Mouse (Mus musculus) bone marrow macrophage, adult 2 months (primary cell): ENCODE data around the gene Cdkl3. TPM values are rescaled to one million over a fixed set of nuclear protein-coding genes. Genes with fewer than 3 reads are reported as not detected.

ENCODE experiments used
- H3K27ac ChIP-seq: 2 replicates; pipeline ENCODE4 v1.5.1; 2012; ENCODE audit warnings: low read depth, low read length; ENCODE audit not compliant: insufficient read depth
- H3K4me1 ChIP-seq: 2 replicates; pipeline ENCODE4 v1.6.1; 2012; ENCODE audit warnings: low read length; ENCODE audit not compliant: control insufficient read depth, insufficient read depth
- H3K4me3 ChIP-seq: 2 replicates; pipeline ENCODE4 v1.5.1; 2012; ENCODE audit warnings: mild to moderate bottlenecking, low read length, moderate library complexity; ENCODE audit not compliant: insufficient read depth
- CTCF ChIP-seq: IDR thresholded peaks from 2 replicates; pipeline ENCODE4 v1.5.1; 2012; ENCODE audit warnings: low read depth, mild to moderate bottlenecking, low read length, moderate library complexity
- POLR2A ChIP-seq: IDR thresholded peaks from 2 replicates; pipeline ENCODE4 v1.6.1; 2012; ENCODE audit warnings: mild to moderate bottlenecking, low read depth, low read length, borderline replicate concordance
- polyA plus RNA-seq: library from polyadenylated mRNA; stranded (reverse); fragments of >200 nt; gene quantifications from 2 replicates; pipeline ENCODE4 v1.2.4, GENCODE M21; 2012; ENCODE audit not compliant: missing spikeins, insufficient read depth, insufficient read length

The Cdkl3 gene
- polyA plus RNA-seq, 1 experiment: 0.86 TPM

DNA sequence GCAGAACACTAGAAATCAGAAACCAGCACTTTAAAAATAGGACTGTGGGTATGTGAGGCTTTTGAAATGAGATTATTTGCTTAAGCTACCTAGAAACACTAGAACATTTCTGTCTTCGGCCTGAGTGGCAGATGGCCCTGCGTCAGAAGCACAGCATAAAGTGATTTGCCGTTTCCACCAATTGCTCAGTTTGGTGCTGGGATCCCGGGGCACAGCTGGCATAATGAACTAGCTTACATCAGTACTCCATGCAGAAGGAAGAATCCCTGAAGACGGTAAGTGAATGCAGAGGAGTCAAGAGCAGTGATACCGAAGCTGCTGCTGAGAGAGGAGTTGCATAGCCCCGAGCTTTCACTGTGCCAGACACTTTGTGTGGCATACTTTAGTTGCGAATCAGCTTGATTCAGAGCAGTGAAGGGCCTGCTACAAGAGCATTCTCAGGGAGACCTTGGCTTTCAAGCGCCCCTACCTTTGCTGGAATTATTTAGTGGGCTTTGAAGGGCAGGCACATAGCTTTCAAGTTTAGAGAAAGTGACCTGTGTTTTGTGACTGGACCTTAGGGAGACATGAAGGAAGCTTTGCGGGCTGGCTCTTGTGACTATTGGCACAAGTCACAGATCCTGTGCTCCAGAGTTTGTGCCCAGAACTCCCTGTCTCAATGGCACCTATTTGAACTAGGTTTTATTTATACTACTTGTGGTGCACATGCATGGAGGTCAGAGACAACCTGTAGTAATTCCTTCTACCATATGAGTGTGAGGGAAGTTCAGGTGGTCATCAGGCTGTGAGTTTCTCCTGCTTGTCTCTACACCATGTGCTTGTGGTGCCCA, 125.8 kb downstream of the Cdkl3 start:
- Histone ChIP-seq H3K4me1 (no peaks in the 10 kb centered on the region), H3K4me3 (no peak overlapping the region), H3K27ac (no peak overlapping the region)
- TF ChIP-seq CTCF: no peak
- no peak for TF ChIP-seq POLR2A

- TF ChIP-seq POLR2A (no peak), CTCF (no peak)
These were observed 126.5 kb downstream of the Cdkl3 start for GRCm38 (mm10) chr11:52130451-52131068.

More at GRCm38 (mm10) chr11:52130451-52131068, 126.5 kb downstream of the Cdkl3 start:
- Histone ChIP-seq H3K4me1 (no peaks in the 10 kb centered on the region), H3K27ac (no peak overlapping the region), H3K4me3 (no peak overlapping the region)

Other genes starting within 250 kb of the Cdkl3 start
- 12.0 and 12.6 TPM in 2 replicates for gene Sec24a, start 240.6 kb upstream of the Cdkl3 start, polyA plus RNA-seq
- gene Sar1b, start 240.5 kb upstream of the Cdkl3 start, polyA plus RNA-seq: 51.9 and 52.7 TPM in 2 replicates
- gene Jade2, start 146.6 kb upstream of the Cdkl3 start, polyA plus RNA-seq: 13.4 and 14.6 TPM in 2 replicates
- gene Cdkn2aipnl, start 36.6 kb upstream of the Cdkl3 start, polyA plus RNA-seq: 31.9 and 32.1 TPM in 2 replicates
- gene Ube2b, start 3.5 kb upstream of the Cdkl3 start, polyA plus RNA-seq: 150 and 184 TPM in 2 replicates
- gene Ppp2ca, start 94.5 kb downstream of the Cdkl3 start, polyA plus RNA-seq: 47.8 and 49.2 TPM in 2 replicates
- not detected in 2 replicates for gene Olfr1373, start 141.3 kb downstream of the Cdkl3 start, polyA plus RNA-seq
- gene Olfr1371, start 209.8 kb downstream of the Cdkl3 start, polyA plus RNA-seq: not detected in 2 replicates
- gene Skp1a, start 227.8 kb downstream of the Cdkl3 start, polyA plus RNA-seq: 155 and 164 TPM in 2 replicates